Comparison of ENCODE assay signal across 8 mouse cellular contexts in genomic region chr11:4602691-4603441, GRCm38 (mm10). TPM values are rescaled to one million over a fixed set of nuclear protein-coding genes. Genes with fewer than 3 reads are reported as not detected.
DNase-seq lines count a peak whose midpoint lies in the region; ATAC-seq and TF ChIP-seq lines count a peak whose summit lies in the region.
"Had no signal": no experiment of that assay in that cellular context is flagged by ENCODE, and none has a peak within 500 bp of the region (broad histone marks: within the 10 kb centered on the region; RNA-seq: fewer than 3 reads in every experiment).

No protein-coding gene starts in this region.

- no peaks in the 10 kb centered on the region for H3K27me3 ChIP-seq in midbrain, embryonic 11.5 days (ENCODE audit: control insufficient read depth, insufficient read depth, low read length)
- no peaks in the 10 kb centered on the region for H3K27me3 ChIP-seq in midbrain, embryonic 10.5 days (ENCODE audit: low read depth, poor library complexity, severe bottlenecking)
- H3K27me3 ChIP-seq in midbrain, postnatal 0 days (ENCODE audit: insufficient read depth, low read length) = no peaks in the 10 kb centered on the region

- DNase-seq in midbrain, embryonic 11.5 days (ENCODE audit: low spot score, missing footprints) = peak; percentile 76
- DNase-seq in midbrain, embryonic 10.5 days (ENCODE audit: low spot score) = no peak
- peak; percentile 24 to 39 for DNase-seq in cerebellum, postnatal 36 days
- DNase-seq in heart, adult 9 months (ENCODE audit: low spot score in 2 of 2) = peak; percentile 60 to 63
- peak; percentile 53 for DNase-seq in kidney, postnatal 14 days
- peak; percentile 22 for DNase-seq in midbrain, postnatal 0 days (ENCODE audit: low spot score)
- DNase-seq in layer of hippocampus, adult 8-10 months (ENCODE audit: low spot score in 2 of 2) = no peak

- 48% methylated on average over 12 of the region's 12 CpGs for WGBS in midbrain, embryonic 11.5 days
- 57% methylated on average over 12 of the region's 12 CpGs for WGBS in midbrain, embryonic 10.5 days
- WGBS in midbrain, postnatal 0 days = 33% methylated on average over 12 of the region's 12 CpGs

- peaks cover 4% of the 10 kb centered on the region; the same call in 1 of the 2 replicates for H3K4me1 ChIP-seq in midbrain, embryonic 11.5 days (ENCODE audit: control insufficient read depth, insufficient read depth, low read length)
- peaks cover 14% of the 10 kb centered on the region for H3K4me1 ChIP-seq in midbrain, embryonic 10.5 days
- no peaks in the 10 kb centered on the region for H3K4me1 ChIP-seq in midbrain, postnatal 0 days (ENCODE audit: insufficient read depth, low read length)

- H3K4me3 ChIP-seq in midbrain, embryonic 11.5 days (ENCODE audit: low read depth, low read length) = no peak overlapping the region
- no peak overlapping the region for H3K4me3 ChIP-seq in midbrain, embryonic 10.5 days
- no peak overlapping the region for H3K4me3 ChIP-seq in midbrain, postnatal 0 days (ENCODE audit: low read depth, low read length)

- no peak for ATAC-seq in midbrain, embryonic 11.5 days (ENCODE audit: low FRiP score)
- ATAC-seq in midbrain, postnatal 0 days (ENCODE audit: low FRiP score) = no peak

- no peak for TF ChIP-seq CTCF in midbrain, postnatal 0 days (IDR thresholded peaks at IDR 0.05)

- no peaks in the 10 kb centered on the region for H3K36me3 ChIP-seq in midbrain, embryonic 11.5 days (ENCODE audit: control insufficient read depth, insufficient read depth, low read length)
- no peaks in the 10 kb centered on the region for H3K36me3 ChIP-seq in midbrain, embryonic 10.5 days
- H3K36me3 ChIP-seq in midbrain, postnatal 0 days (ENCODE audit: insufficient read depth, low read length) = no peaks in the 10 kb centered on the region

- H3K27ac ChIP-seq in midbrain, embryonic 11.5 days (ENCODE audit: low read depth, low read length) = no peak overlapping the region
- H3K27ac ChIP-seq in midbrain, embryonic 10.5 days (replicated peaks) = no peak overlapping the region
- H3K27ac ChIP-seq in midbrain, postnatal 0 days (ENCODE audit: low read depth, low read length) = no peak overlapping the region

- no peaks in the 10 kb centered on the region for H3K9me3 ChIP-seq in midbrain, embryonic 11.5 days (ENCODE audit: control insufficient read depth, low read length)
- H3K9me3 ChIP-seq in midbrain, embryonic 10.5 days (replicated peaks) = no peaks in the 10 kb centered on the region
- no peaks in the 10 kb centered on the region for H3K9me3 ChIP-seq in midbrain, postnatal 0 days (ENCODE audit: low read length)

- no peak overlapping the region for H3K9ac ChIP-seq in midbrain, embryonic 11.5 days (ENCODE audit: low read length)
- H3K9ac ChIP-seq in midbrain, postnatal 0 days (replicated peaks; ENCODE audit: low read length, poor library complexity, severe bottlenecking) = no peak overlapping the region

- H3K4me2 ChIP-seq in midbrain, embryonic 11.5 days = no peak overlapping the region
- H3K4me2 ChIP-seq in midbrain, postnatal 0 days (ENCODE audit: low read depth, low read length, poor library complexity, severe bottlenecking) = no peak overlapping the region

RNA-seq across cellular contexts. Expression of gene Mtmr3, which starts 8.2 kb away (rescaled TPM):
- 28.6 and 32.5 TPM in 2 replicates for polyA plus RNA-seq in midbrain, embryonic 11.5 days (2014; fragmentation: Nextera tagmentation; extraction: Ambion mirVana)
- 27.0 and 31.2 TPM in 2 replicates for polyA plus RNA-seq in midbrain, embryonic 10.5 days (2016; fragmentation: Nextera tagmentation; extraction: Ambion mirVana)
- total RNA-seq in midbrain, postnatal 0 days (2014; rRNA removed) = 93.5 and 99.1 TPM in 2 replicates
- 25.8 and 28.5 TPM in 2 replicates for polyA plus RNA-seq in midbrain, postnatal 0 days (2015; fragmentation: Nextera tagmentation; extraction: Ambion mirVana)
- total RNA-seq in layer of hippocampus, adult 8-10 months (2022) = 10 to 100 TPM; 68.7 to 78.6 (median 73.5) TPM

RNA-seq across cellular contexts. Expression of gene Gm11032, which starts 17.0 kb away (rescaled TPM):
- polyA plus RNA-seq in midbrain, embryonic 11.5 days (2014; fragmentation: Nextera tagmentation; extraction: Ambion mirVana) = not detected in 2 replicates
- polyA plus RNA-seq in midbrain, embryonic 10.5 days (2016; fragmentation: Nextera tagmentation; extraction: Ambion mirVana) = not detected in 2 replicates
- not detected in 2 replicates for total RNA-seq in midbrain, postnatal 0 days (2014; rRNA removed)
- not detected in 2 replicates for polyA plus RNA-seq in midbrain, postnatal 0 days (2015; fragmentation: Nextera tagmentation; extraction: Ambion mirVana)
- total RNA-seq in layer of hippocampus, adult 8-10 months (2022) = not detected
- total RNA-seq: liver, adult 2 months had no signal
- polyA plus RNA-seq: liver, adult 2 months had no signal

RNA-seq across cellular contexts. Expression of gene Ascc2, which starts 34.7 kb away (rescaled TPM):
- 30.5 and 33.4 TPM in 2 replicates for polyA plus RNA-seq in midbrain, embryonic 11.5 days (2014; fragmentation: Nextera tagmentation; extraction: Ambion mirVana)
- polyA plus RNA-seq in midbrain, embryonic 10.5 days (2016; fragmentation: Nextera tagmentation; extraction: Ambion mirVana) = 32.2 and 34.2 TPM in 2 replicates
- 15.5 and 15.8 TPM in 2 replicates for total RNA-seq in midbrain, postnatal 0 days (2014; rRNA removed)
- 14.8 and 15.6 TPM in 2 replicates for polyA plus RNA-seq in midbrain, postnatal 0 days (2015; fragmentation: Nextera tagmentation; extraction: Ambion mirVana)
- 10 to 100 TPM; 23.2 to 28.2 (median 24.6) TPM for total RNA-seq in layer of hippocampus, adult 8-10 months (2022)

Comparison
In these comparisons a context has a peak if more than half of its experiments do, and no peak if none do; other contexts are left out.
1. DNase-seq: peak in midbrain, embryonic 11.5 days (single experiment), cerebellum, postnatal 36 days (2 of 2), heart, adult 9 months (2 of 2), kidney, postnatal 14 days (single experiment) and midbrain, postnatal 0 days (single experiment); none in midbrain, embryonic 10.5 days (single experiment) and layer of hippocampus, adult 8-10 months (0 of 2).